Mouse (Mus musculus) monocyte, adult 2 months (primary cell): ENCODE results near the gene Tlx1.

ENCODE experiments used
- DNase-seq, 2 experiments: peaks; one replicate each; pipeline ENCODE4 v3.0.0; 2022; ENCODE audit warnings: low spot score in 2 of 2, low read depth in 1 of 2

Gene Tlx1

GRCm38 (mm10) chr19:45158201-45158600 is 7.7 kb downstream of the Tlx1 start:
- DNase-seq, result no peak

GRCm38 (mm10) chr19:45158896-45159295 is 8.4 kb downstream of the Tlx1 start:
- DNase-seq, result no peak

- DNase-seq, result no peak
Observed at GRCm38 (mm10) chr19:45159491-45159890, 9.0 kb downstream of the Tlx1 start.

- DNase-seq, result no peak
Observed at GRCm38 (mm10) chr19:45159991-45160390, 9.5 kb downstream of the Tlx1 start.

GRCm38 (mm10) chr19:45160523-45160922 is 10.0 kb downstream of the Tlx1 start:
- DNase-seq, result no peak

- peak in 1 of 2 experiments; percentile 57 for DNase-seq
Observed at GRCm38 (mm10) chr19:45161093-45161492, 10.6 kb downstream of the Tlx1 start.

GRCm38 (mm10) chr19:45162181-45162580 is 11.7 kb downstream of the Tlx1 start:
- DNase-seq, result no peak

- no peak for DNase-seq
Observed at GRCm38 (mm10) chr19:45162871-45163270, 12.4 kb downstream of the Tlx1 start.

- no peak for DNase-seq
Observed at GRCm38 (mm10) chr19:45170451-45170850, 20.0 kb downstream of the Tlx1 start.

- DNase-seq, result no peak
Observed at GRCm38 (mm10) chr19:45174803-45175202, 24.3 kb downstream of the Tlx1 start.

GRCm38 (mm10) chr19:45176269-45176668 is 25.8 kb downstream of the Tlx1 start:
- DNase-seq, result peak; percentile 47 to 50

GRCm38 (mm10) chr19:45177004-45177737 is 26.7 kb downstream of the Tlx1 start:
- peak in 1 of 2 experiments; percentile 19 for DNase-seq

GRCm38 (mm10) chr19:45179451-45179850 is 29.0 kb downstream of the Tlx1 start:
- DNase-seq, result no peak

- no peak for DNase-seq
Observed at GRCm38 (mm10) chr19:45180447-45180846, 30.0 kb downstream of the Tlx1 start.

GRCm38 (mm10) chr19:45194651-45195050 is 44.2 kb downstream of the Tlx1 start:
- DNase-seq, result no peak

GRCm38 (mm10) chr19:45196967-45197366 is 46.5 kb downstream of the Tlx1 start:
- DNase-seq, result no peak

- DNase-seq, result no peak
Observed at GRCm38 (mm10) chr19:45205311-45206105, 55.0 kb downstream of the Tlx1 start.
